Mouse (Mus musculus): ENCODE data around the gene Foxred2. TPM values are rescaled to one million over a fixed set of nuclear protein-coding genes. Genes with fewer than 3 reads are reported as not detected.

Gene Foxred2
- polyA plus RNA-seq, 1 experiment from 2014 or later, result 0.56 TPM

DNA sequence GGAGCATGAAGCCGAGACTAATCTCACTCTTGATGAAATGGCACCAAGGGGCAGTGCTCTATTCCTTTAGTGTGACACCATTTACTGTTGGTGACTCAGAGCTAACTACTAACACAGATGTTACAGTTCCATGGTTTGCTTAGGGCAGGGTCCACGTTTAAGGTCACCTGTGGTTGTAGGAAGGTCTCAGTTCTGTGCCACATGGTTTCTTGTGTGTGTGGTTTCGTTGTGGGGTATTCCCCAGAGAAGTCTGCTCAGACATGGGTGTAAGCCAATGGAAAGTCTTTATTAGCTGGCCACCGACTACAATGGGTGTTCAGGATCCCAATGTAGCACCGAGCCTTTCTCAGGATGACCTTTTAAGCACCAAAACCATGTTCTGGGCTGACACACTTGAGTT is 18.0 kb downstream of the Foxred2 start:
- 64% methylated on average over 5 of the region's 5 CpGs for WGBS (ENCODE audit: insufficient replicate concordance)
- Histone ChIP-seq H3K4me1 (ENCODE audit: insufficient read depth) (peaks cover 9% of the 10 kb centered on the region), H3K27ac (ENCODE audit: low read depth) (no peak overlapping the region), H3K9ac (replicated peaks) (no peak overlapping the region), H3K4me3 (ENCODE audit: low read depth, low read length) (no peak overlapping the region), H3K36me3 (replicated peaks; ENCODE audit: insufficient read depth, low read length) (no peaks in the 10 kb centered on the region), H3K9me3 (ENCODE audit: low read length) (no peaks in the 10 kb centered on the region), H3K4me2 (ENCODE audit: low read depth, low read length) (no peak overlapping the region), H3K27me3 (ENCODE audit: insufficient read depth, low read length) (no peaks in the 10 kb centered on the region)
- TF ChIP-seq EP300 (IDR thresholded peaks at IDR 0.05; ENCODE audit: low read depth) (no peak), CTCF (IDR thresholded peaks at IDR 0.05; ENCODE audit: low read depth) (no peak)
- DNase-seq, result no peak
- no peak for ATAC-seq

- no peak for DNase-seq
- Histone ChIP-seq H3K27me3 (ENCODE audit: insufficient read depth, low read length) (no peaks in the 10 kb centered on the region), H3K4me1 (ENCODE audit: insufficient read depth) (peaks cover 27% of the 10 kb centered on the region), H3K27ac (ENCODE audit: low read depth) (no peak overlapping the region), H3K4me3 (ENCODE audit: low read depth, low read length) (no peak overlapping the region), H3K4me2 (ENCODE audit: low read depth, low read length) (no peak overlapping the region), H3K9me3 (ENCODE audit: low read length) (no peaks in the 10 kb centered on the region), H3K9ac (replicated peaks) (no peak overlapping the region), H3K36me3 (replicated peaks; ENCODE audit: insufficient read depth, low read length) (no peaks in the 10 kb centered on the region)
- WGBS (ENCODE audit: insufficient replicate concordance), result 80% methylated on average over 14 of the region's 14 CpGs
- TF ChIP-seq CTCF (IDR thresholded peaks at IDR 0.05; ENCODE audit: low read depth) (no peak), EP300 (IDR thresholded peaks at IDR 0.05; ENCODE audit: low read depth) (no peak)
- no peak for ATAC-seq
Measured at GRCm38 (mm10) chr15:77935673-77936375, 20.7 kb downstream of the Foxred2 start.

- ATAC-seq (no peak), DNase-seq (no peak)
- Histone ChIP-seq H3K36me3 (replicated peaks; ENCODE audit: insufficient read depth, low read length) (no peaks in the 10 kb centered on the region), H3K4me3 (ENCODE audit: low read depth, low read length) (no peak overlapping the region), H3K9ac (replicated peaks) (no peak overlapping the region), H3K9me3 (ENCODE audit: low read length) (no peaks in the 10 kb centered on the region), H3K4me2 (ENCODE audit: low read depth, low read length) (no peak overlapping the region), H3K27me3 (ENCODE audit: insufficient read depth, low read length) (no peaks in the 10 kb centered on the region), H3K27ac (ENCODE audit: low read depth) (no peak overlapping the region), H3K4me1 (ENCODE audit: insufficient read depth) (peaks cover 29% of the 10 kb centered on the region)
- TF ChIP-seq CTCF (IDR thresholded peaks at IDR 0.05; ENCODE audit: low read depth) (no peak), EP300 (IDR thresholded peaks at IDR 0.05; ENCODE audit: low read depth) (no peak)
- WGBS (ENCODE audit: insufficient replicate concordance), result 64% methylated on average over 5 of the region's 5 CpGs
Measured at GRCm38 (mm10) chr15:77934968-77935367, 21.6 kb downstream of the Foxred2 start.

DNA sequence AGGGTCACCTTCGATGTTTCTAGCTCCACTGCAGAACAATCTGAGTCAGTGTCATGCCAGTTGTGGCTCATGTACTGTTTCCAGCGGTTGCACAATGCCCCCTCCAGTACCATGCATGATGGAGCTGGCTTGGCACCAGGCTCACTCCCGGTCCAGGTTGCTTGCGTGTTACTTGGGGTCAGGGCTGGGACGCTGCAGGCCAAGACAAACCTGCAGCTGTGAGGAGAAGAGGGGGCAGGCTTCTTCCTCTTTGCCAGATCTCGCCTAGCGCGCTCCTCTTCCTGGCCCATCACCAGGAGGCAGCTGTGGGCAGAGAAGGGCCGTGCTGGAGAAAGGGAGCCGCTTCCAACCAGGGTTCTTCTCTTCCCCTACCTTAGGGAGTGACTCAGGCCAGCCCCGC is 22.2 kb downstream of the Foxred2 start:
- no peaks in the 10 kb centered on the region for H3K27me3 ChIP-seq (ENCODE audit: insufficient read depth, low read length)
- H3K27ac ChIP-seq (ENCODE audit: low read depth), result no peak overlapping the region
- H3K4me3 ChIP-seq (ENCODE audit: low read depth, low read length), result no peak overlapping the region
- DNase-seq (no peak), ATAC-seq (no peak)
- no peaks in the 10 kb centered on the region for H3K9me3 ChIP-seq (ENCODE audit: low read length)
- peaks cover 36% of the 10 kb centered on the region for H3K4me1 ChIP-seq (ENCODE audit: insufficient read depth)
- TF ChIP-seq CTCF (IDR thresholded peaks at IDR 0.05; ENCODE audit: low read depth) (no peak), EP300 (IDR thresholded peaks at IDR 0.05; ENCODE audit: low read depth) (no peak)
- H3K4me2 ChIP-seq (ENCODE audit: low read depth, low read length), result no peak overlapping the region
- H3K9ac ChIP-seq (replicated peaks), result no peak overlapping the region
- WGBS (ENCODE audit: insufficient replicate concordance), result 62% methylated on average over 11 of the region's 11 CpGs
- no peaks in the 10 kb centered on the region for H3K36me3 ChIP-seq (replicated peaks; ENCODE audit: insufficient read depth, low read length)

DNA sequence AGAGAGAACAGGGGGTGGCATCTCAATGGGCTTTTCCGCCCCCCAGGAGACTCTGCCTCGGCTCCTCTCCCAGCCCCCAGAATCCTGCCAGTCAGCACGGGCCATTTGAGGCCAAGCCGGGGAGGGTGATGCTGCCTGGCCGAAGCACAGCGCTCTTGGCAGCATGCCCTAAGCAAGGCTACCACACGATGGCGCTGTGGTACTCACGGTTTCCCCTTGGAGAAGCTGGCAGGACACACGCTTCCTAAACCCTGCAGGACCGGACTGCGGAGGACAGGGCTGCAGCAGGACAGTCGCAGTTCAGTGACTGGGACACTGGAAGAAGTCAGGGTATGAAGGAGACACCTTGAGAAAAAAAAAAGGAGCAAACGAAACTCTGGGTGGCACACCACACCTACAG is 22.8 kb downstream of the Foxred2 start:
- H3K36me3 ChIP-seq (replicated peaks; ENCODE audit: insufficient read depth, low read length), result no peaks in the 10 kb centered on the region
- no peak overlapping the region for H3K4me3 ChIP-seq (ENCODE audit: low read depth, low read length)
- TF ChIP-seq EP300 (IDR thresholded peaks at IDR 0.05; ENCODE audit: low read depth) (no peak), CTCF (IDR thresholded peaks at IDR 0.05; ENCODE audit: low read depth) (peak; percentile 99)
- DNase-seq (peak; percentile 97), ATAC-seq (no peak)
- no peak overlapping the region for H3K9ac ChIP-seq (replicated peaks)
- H3K4me1 ChIP-seq (ENCODE audit: insufficient read depth), result peaks cover 37% of the 10 kb centered on the region
- peak overlapping the region; percentile 48 for H3K4me2 ChIP-seq (ENCODE audit: low read depth, low read length)
- WGBS (ENCODE audit: insufficient replicate concordance), result 1% methylated on average over 14 of the region's 14 CpGs
- no peak overlapping the region for H3K27ac ChIP-seq (ENCODE audit: low read depth)
- H3K9me3 ChIP-seq (ENCODE audit: low read length), result no peaks in the 10 kb centered on the region
- H3K27me3 ChIP-seq (ENCODE audit: insufficient read depth, low read length), result no peaks in the 10 kb centered on the region

DNA sequence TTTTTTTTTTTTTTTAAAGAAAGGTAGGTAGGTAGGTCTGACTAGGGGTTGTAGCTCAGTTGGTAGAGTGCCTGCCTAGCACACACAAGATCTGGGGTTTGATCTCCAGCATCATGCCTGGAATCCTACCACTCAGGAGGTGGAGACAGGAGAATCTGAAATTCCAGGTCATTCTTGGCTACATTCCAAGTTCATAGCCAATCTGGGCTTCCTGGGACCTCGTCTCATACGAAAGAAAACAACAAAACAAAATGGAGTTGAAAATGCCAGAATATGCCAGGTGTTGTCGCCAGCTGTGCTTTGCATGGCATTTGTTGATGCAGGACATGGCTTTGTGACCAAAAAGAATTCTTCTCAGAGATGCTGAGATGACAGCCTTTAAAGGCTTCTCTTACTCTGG is 23.3 kb downstream of the Foxred2 start:
- TF ChIP-seq EP300 (IDR thresholded peaks at IDR 0.05; ENCODE audit: low read depth) (no peak), CTCF (IDR thresholded peaks at IDR 0.05; ENCODE audit: low read depth) (no peak)
- H3K27me3 ChIP-seq (ENCODE audit: insufficient read depth, low read length), result no peaks in the 10 kb centered on the region
- no peak overlapping the region for H3K4me3 ChIP-seq (ENCODE audit: low read depth, low read length)
- no peak overlapping the region for H3K4me2 ChIP-seq (ENCODE audit: low read depth, low read length)
- no peak overlapping the region for H3K9ac ChIP-seq (replicated peaks)
- DNase-seq, result no peak
- 60% methylated on average over 3 of the region's 3 CpGs for WGBS (ENCODE audit: insufficient replicate concordance)
- ATAC-seq, result no peak
- H3K9me3 ChIP-seq (ENCODE audit: low read length), result no peaks in the 10 kb centered on the region
- no peaks in the 10 kb centered on the region for H3K36me3 ChIP-seq (replicated peaks; ENCODE audit: insufficient read depth, low read length)
- peaks cover 37% of the 10 kb centered on the region for H3K4me1 ChIP-seq (ENCODE audit: insufficient read depth)
- no peak overlapping the region for H3K27ac ChIP-seq (ENCODE audit: low read depth)

Data from liver, postnatal 0 days (tissue).